Mouse (Mus musculus) cerebellum, adult 18-20 months (tissue): ENCODE measurements around the gene F2r.

Experiments
- DNase-seq, 2 experiments: peaks; one replicate each; pipeline ENCODE4 v3.0.0; 2021

The F2r gene

GRCm38 (mm10) chr13:95629751-95630150, 11.5 kb upstream of the F2r start:
- DNase-seq = no peak

GRCm38 (mm10) chr13:95626696-95627095, 8.4 kb upstream of the F2r start:
- no peak for DNase-seq

- no peak for DNase-seq
Observed at GRCm38 (mm10) chr13:95623042-95623441, 4.8 kb upstream of the F2r start.

DNA sequence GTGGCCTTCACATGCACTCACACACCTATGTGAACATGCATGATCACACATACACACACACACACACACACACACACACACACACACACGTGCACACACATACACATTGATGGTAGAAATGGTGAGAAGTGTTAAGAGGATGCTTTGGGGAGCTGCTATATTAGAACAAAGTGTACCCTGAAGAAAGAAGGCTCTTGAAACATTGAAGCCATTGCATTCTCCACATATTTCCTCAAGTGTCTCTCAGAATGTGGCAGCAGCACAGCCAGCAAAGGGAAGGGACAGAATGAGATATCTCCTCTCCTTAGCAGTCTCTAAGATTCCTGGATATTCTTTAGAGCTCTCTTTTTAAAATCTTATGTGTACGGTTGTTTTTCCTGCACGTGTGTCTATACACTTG, 3.3 kb upstream of the F2r start:
- DNase-seq = no peak

GRCm38 (mm10) chr13:95618859-95619258, 572 bp upstream of the F2r start:
- no peak for DNase-seq

DNA sequence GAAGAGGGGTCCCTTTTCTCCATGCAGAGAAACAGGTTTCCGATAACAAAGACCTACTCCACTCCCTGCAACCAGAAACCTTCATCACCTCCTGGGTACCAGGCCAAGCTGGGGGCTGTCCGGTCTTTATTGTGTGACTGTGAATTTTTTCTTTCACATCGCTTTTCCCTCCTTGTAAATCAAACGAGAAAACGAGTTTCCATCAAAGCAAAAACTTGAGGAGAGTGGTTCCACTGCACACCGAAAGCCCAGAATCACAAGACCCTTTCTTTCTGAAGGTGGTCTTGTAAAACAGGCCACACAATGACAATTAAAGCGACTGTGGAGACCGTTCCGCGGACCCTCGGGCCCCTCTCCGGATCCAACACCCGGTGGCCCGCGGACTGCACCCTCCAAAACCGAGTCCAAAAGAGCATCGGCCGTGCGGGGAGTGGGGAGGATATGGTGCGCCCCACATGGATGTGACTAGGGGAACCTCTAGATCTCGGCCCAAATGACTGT, 566 bp downstream of the F2r start:
- DNase-seq = no peak

GRCm38 (mm10) chr13:95617082-95617670, 1.1 kb downstream of the F2r start:
- DNase-seq = no peak

GRCm38 (mm10) chr13:95616512-95616911, 1.8 kb downstream of the F2r start:
- no peak for DNase-seq

- no peak for DNase-seq
Observed at GRCm38 (mm10) chr13:95614757-95615156, 3.5 kb downstream of the F2r start.

DNA sequence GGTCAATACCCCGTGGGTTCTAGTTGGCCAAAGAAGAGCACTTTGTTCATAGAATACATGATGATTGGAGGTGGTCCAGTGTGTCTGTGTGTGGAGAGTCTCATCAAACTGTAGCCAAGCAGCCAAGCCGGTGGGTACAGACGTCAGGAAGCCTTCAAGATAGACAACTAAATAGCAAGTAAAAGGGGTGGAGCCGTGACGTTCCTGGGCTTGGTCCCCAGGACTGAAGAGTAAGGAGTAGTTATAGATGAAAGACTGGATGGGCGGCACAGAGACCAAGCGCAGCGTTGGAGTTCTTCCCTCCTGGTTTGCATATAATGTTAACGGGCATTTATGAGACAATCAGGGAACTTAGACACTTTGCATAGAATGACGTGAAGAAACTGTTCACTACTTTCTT, 6.0 kb downstream of the F2r start:
- no peak for DNase-seq

GRCm38 (mm10) chr13:95611752-95612151, 6.5 kb downstream of the F2r start:
- no peak for DNase-seq

GRCm38 (mm10) chr13:95610786-95611562, 7.3 kb downstream of the F2r start:
- DNase-seq = no peak

DNA sequence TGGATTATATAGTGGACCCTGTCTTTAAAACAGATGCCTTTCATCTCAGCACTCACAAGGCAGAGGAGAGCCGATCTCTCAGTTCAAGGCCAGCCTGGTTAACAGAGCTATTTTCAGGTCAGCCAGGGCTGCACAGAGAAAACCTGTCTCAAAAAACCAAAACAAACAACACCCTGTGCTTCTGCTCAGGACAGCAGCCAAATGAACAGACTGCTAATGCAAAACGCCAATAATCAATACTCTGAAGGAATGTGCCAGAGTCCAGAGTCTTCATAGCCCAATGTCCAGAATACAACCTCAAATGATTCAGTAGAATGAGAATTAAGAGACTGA, 9.2 kb downstream of the F2r start:
- no peak for DNase-seq

DNA sequence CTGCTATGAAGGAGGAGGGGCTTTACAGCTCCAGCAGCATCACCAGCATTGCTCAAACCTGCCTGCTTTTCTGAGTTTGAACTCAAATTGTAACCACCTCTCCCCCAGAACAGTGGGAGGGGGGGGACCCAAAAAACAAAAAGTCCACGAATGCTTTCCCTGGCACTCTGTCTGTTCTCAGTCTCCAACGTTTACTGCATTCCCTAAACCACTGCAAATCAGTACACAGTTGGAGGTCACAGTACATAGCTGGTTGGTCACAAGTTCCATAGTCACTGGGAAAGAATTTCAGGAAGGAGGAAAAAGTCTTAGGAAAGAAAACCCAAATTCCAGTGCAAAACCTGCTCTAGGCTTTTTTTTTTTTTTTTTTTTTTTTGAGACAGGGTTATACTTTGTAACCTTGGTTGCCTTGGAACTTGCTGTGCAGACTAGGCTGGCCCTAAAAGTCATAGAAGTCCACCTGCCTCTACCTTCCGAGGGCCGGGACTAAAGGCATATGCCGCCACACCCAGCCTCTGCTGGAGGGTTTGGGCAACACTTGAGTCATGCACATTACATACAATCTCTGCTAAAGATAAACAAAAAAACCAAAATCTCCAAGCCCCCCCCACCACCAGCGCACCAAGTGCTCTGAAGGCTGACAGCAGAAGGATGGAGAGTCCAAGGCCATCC, 9.7 kb downstream of the F2r start:
- no peak for DNase-seq

DNA sequence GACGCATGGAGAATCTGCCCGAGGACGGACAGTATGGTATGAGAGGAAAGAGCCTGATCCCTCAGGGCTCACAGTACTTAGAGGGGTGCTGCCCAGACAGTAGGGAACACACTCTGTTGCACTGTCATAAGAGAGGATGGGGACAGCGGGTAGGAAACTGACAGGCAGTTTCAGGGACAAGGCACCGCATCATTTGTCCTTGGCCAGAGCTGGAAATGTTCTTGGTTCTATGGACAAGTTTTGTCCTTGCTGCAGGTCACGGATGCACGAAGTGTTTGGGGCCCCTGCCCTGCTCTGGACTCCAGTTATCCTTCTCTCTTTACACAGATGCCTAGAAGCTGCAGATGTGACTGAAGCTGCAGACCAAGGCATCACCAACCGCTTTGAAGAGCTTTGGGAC, 11.3 kb downstream of the F2r start:
- no peak for DNase-seq

DNA sequence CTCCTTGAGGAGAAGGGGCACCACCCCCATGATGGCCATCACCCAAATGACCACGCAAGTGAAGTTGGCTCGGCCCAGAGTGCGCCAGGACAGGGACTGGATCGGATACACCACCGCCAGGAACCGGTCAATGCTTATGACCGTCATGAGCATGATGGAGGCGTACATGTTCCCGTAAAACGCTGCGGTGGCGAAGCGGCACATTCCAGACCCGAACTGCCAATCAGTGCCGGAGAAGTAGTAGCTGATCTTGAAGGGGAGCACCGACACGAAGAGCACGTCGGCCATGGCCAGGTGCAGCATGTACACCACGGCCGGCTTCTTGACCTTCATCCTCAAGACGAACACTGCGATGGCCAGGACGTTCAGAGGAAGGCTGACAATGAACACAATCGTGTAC, 14.0 kb downstream of the F2r start:
- DNase-seq = no peak

DNA sequence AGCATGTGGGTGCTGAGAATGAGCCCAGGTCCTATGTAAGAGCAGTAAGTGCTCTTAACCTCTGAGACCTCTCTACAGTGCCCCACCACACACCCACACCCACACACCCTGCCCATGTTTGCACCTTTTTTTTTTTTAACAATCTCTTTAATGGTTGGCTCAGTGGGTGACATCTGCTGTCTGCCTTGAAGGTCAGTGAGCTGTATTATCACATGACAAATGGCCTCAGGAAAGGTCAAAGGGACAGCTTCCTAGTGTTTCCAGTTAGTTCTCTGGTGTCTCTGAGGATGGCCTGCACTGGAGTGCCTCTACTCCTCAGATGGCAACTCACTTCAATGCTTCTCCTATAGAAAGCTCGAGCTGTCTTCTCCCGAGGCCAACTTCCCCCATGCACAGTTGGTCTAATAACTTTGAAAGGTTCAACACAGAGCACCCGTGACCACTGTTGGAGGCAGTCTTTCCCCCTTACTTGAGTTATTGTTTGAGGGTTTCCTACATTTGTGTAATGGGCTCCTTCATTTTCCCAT, 18.4 kb downstream of the F2r start:
- DNase-seq = no peak

DNA sequence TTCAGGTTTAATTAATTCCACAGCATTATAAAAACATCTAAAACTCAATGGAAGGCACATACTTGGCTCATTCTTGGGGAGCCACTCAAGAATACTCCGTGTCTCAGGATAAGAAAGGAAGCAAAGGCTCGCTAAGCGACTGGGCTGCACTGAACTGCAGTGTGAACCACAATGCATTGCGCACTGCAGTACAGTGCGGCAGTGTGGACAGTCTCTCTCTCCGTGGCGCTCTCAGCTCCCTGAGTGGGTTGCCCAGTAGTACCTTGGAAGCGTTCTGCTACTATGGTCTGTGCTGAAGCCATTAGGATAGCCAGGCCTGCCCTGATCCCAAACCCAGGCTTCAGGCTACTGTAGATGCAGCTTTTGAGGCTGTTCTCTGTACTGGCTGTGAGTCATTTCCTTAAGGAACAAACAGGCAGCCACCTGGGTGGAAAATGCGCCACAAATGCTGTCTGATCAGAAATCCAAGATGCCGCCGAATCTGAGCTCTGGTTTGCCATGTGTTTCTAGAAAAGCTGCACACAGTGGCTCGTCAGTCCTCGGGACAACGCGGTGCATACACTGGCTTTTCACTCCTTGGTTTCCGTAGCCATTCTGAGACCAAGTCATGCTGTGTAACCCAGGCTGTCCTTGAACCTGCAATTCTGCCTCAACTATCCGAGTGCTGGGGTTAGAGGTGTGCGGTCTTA, 19.9 kb downstream of the F2r start:
- DNase-seq = no peak

- no peak for DNase-seq
Observed at GRCm38 (mm10) chr13:95597578-95597977, 20.7 kb downstream of the F2r start.

DNA sequence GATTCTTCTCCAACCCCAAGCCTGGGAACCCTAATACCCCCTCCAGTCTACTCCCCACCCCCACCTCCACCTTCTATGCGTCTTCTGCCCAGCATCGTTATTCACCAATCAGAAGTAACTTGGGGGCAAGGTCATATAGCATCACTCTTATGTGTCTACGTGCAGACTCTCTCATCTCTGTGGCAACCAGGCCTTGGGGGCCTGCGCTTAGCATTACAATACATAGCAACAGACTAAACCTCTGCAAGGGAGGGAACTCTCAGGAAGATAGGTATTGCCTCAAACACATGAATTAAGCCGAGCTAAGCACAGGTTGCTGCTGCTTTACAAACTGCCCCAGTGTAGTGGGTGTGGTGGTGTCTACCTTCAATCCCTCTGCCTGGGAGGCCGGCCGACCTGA, 21.6 kb downstream of the F2r start:
- DNase-seq = no peak

- no peak for DNase-seq
Observed at GRCm38 (mm10) chr13:95595921-95596320, 22.4 kb downstream of the F2r start.

GRCm38 (mm10) chr13:95595411-95595810, 22.9 kb downstream of the F2r start:
- DNase-seq = no peak

DNA sequence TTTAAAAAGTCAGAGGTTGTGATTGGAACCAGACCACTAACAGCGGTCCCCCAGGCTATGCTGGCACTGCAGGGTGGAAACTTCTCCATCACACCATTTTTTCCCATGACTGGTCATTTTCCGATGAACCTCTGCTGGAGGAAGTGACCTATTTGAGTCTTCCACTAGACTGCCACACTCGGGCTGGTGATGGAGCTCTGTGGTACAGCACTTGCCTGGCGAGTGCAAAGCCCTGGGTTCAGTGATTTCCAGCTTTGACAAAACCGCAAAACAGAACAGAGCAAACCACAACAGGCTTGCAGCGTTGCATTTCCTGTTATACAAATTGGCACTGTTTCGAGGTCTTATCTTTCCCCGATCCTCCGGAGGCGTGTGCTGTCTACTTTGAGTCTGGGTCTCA, 25.4 kb downstream of the F2r start:
- DNase-seq = no peak
